Mouse (Mus musculus): Measurements from ENCODE around the gene Nup88. TPM values are rescaled to one million over a fixed set of nuclear protein-coding genes. Genes with fewer than 3 reads are reported as not detected.

Gene Nup88
- total and polyA plus RNA-seq, 2 experiments from 2014 or later, result 63.9 to 99.8 TPM

DNA sequence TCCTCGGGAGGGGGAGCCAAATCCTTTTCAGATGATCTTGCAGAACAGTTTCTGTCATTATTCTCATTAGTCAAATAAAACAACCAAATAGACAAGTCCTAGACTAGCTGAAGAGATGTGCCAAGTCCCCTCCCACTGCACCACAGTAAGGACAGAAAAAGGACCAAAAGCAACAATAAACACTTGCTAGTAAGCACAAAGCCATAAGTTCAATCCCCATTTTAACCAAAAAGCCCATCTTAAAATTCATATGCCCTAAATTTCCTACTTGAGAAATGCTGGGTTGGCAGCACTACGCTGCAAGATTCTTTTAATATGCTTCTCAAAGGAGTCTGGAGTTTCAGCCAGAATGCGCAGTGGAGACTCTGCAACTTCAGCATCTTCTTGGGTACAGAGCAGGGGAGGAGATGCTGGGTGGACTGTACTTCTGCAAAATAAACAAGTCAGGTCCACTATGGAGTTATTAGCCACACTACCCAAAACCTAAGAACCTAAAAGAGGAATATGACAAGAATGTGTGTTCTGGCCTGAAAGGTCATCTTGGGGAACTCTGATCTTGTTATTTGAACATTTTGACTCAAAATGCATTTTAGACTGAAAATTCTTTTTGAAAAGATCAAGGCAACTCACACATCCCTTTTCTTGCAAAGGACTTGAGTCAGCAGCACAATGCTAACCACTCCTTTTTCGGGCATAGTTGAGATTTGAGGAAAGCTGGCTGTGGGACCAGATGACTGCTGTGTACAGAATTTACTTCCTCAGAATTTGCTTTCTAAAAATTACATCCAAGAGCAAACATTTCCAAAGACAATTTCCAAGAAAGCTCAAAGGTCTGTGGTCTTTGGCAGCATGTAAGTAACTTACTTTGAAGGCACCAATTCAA, 24.6 kb downstream of the Nup88 start:
- WGBS, result 85% methylated on average over 4 of the region's 4 CpGs

DNA sequence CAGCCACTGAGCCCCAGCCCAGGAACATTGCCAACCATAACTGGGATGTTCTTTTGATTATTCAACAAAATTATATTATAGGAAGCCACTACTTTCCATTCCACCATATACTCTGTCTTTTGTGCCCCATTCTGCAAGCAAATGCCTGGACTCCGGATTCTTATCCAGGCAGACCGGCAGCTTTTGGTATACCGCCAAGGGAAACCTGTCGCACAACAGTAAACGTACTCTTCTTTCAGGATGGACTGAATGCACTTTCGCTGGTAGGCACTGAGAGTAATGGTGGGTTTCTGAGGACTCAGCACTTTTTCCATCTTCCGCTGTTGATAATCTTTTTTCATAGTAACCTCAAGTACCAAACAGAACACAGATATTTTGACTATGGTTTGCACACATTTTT, 26.1 kb downstream of the Nup88 start:
- Histone ChIP-seq H3K4me1 (ENCODE audit: insufficient read depth, low read length) (no peaks in the 10 kb centered on the region), H3K27ac (no peak overlapping the region), H3K9ac (replicated peaks; ENCODE audit: low read length) (no peak overlapping the region), H3K4me2 (ENCODE audit: low read depth, low read length) (no peak overlapping the region), H3K36me3 (ENCODE audit: insufficient read depth, low read length) (peaks cover 63% of the 10 kb centered on the region), H3K4me3 (ENCODE audit: low read length) (no peak overlapping the region), H3K27me3 (ENCODE audit: insufficient read depth, low read length) (no peaks in the 10 kb centered on the region), H3K9me3 (ENCODE audit: low read length) (no peaks in the 10 kb centered on the region)
- ATAC-seq, result no peak
- DNase-seq (ENCODE audit: low spot score), result no peak
- TF ChIP-seq CTCF (IDR thresholded peaks at IDR 0.05; ENCODE audit: low read depth), result no peak
- 91% methylated on average over 7 of the region's 7 CpGs for WGBS

More for the DNA sequence above, 24.6 kb downstream of the Nup88 start:
- DNase-seq (ENCODE audit: low spot score) (no peak), ATAC-seq (no peak)
- Histone ChIP-seq H3K9ac (replicated peaks; ENCODE audit: low read length) (no peak overlapping the region), H3K4me1 (ENCODE audit: insufficient read depth, low read length) (no peaks in the 10 kb centered on the region), H3K4me2 (ENCODE audit: low read depth, low read length) (no peak overlapping the region), H3K4me3 (ENCODE audit: low read length) (no peak overlapping the region), H3K36me3 (ENCODE audit: insufficient read depth, low read length) (peaks cover 63% of the 10 kb centered on the region), H3K27ac (no peak overlapping the region), H3K9me3 (ENCODE audit: low read length) (no peaks in the 10 kb centered on the region), H3K27me3 (ENCODE audit: insufficient read depth, low read length) (no peaks in the 10 kb centered on the region)
- no peak for TF ChIP-seq CTCF (IDR thresholded peaks at IDR 0.05; ENCODE audit: low read depth)

DNA sequence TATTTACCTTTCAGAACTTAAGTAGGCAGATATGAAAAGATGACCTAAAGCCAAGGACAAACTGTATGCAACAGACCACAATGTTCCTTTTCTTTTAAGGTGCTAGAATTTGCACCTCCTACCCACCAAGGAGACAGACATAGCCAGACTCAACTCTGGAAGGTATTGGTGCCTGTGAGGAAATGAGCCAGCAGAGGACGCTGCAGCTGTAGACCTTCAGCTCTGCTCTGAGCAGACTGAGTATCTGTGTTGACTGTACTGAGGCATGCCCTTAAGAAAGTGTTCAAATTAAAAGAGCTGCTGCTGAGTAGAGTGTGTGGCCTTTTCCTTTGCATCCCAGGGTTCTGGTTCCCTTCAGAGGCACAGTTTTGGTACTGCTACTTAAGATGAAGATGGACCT, 27.2 kb downstream of the Nup88 start:
- Histone ChIP-seq H3K4me3 (ENCODE audit: low read length) (no peak overlapping the region), H3K27me3 (ENCODE audit: insufficient read depth, low read length) (no peaks in the 10 kb centered on the region), H3K9ac (replicated peaks; ENCODE audit: low read length) (no peak overlapping the region), H3K4me1 (ENCODE audit: insufficient read depth, low read length) (no peaks in the 10 kb centered on the region), H3K4me2 (ENCODE audit: low read depth, low read length) (no peak overlapping the region), H3K27ac (no peak overlapping the region), H3K36me3 (ENCODE audit: insufficient read depth, low read length) (peaks cover 61% of the 10 kb centered on the region), H3K9me3 (ENCODE audit: low read length) (no peaks in the 10 kb centered on the region)
- WGBS, result 93% methylated on average over 1 of the region's 1 CpGs
- no peak for ATAC-seq
- TF ChIP-seq CTCF (IDR thresholded peaks at IDR 0.05; ENCODE audit: low read depth), result peak; percentile 15; the same call in 1 of the 2 replicates
- DNase-seq (ENCODE audit: low spot score), result no peak

DNA sequence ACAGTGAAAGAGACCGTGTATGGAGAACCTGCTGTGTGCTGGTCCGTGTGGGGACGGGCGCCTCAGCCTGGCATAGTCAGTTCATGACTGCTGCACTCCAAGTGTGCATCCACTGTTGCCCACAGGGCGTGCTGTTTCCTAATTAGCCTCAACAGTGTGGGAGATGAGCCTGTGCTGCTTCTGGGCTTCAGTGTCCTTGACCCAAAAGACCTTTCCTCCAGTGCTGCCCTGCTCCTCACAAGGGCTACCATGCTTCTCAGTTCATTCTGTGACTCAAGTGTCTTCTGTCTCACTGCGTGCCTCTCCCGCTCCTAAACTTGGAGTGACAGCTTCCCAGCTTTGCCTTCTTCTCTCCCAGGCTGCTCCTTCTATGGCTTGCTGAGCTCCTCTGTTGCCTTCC, 34.5 kb downstream of the Nup88 start:
- Histone ChIP-seq H3K9me3 (ENCODE audit: low read length) (no peaks in the 10 kb centered on the region), H3K9ac (replicated peaks; ENCODE audit: low read length) (no peak overlapping the region), H3K4me3 (ENCODE audit: low read length) (no peak overlapping the region), H3K27ac (no peak overlapping the region), H3K36me3 (ENCODE audit: insufficient read depth, low read length) (peaks cover 47% of the 10 kb centered on the region), H3K4me2 (ENCODE audit: low read depth, low read length) (no peak overlapping the region), H3K27me3 (ENCODE audit: insufficient read depth, low read length) (no peaks in the 10 kb centered on the region), H3K4me1 (ENCODE audit: insufficient read depth, low read length) (no peaks in the 10 kb centered on the region)
- DNase-seq (ENCODE audit: low spot score), result peak; percentile 8
- TF ChIP-seq CTCF (IDR thresholded peaks at IDR 0.05; ENCODE audit: low read depth), result peak; percentile 38; the same call in 1 of the 2 replicates
- 89% methylated on average over 7 of the region's 7 CpGs for WGBS
- ATAC-seq, result 0 out of 2 replicates have a peak, but pooled peaks have one; percentile 29

DNA sequence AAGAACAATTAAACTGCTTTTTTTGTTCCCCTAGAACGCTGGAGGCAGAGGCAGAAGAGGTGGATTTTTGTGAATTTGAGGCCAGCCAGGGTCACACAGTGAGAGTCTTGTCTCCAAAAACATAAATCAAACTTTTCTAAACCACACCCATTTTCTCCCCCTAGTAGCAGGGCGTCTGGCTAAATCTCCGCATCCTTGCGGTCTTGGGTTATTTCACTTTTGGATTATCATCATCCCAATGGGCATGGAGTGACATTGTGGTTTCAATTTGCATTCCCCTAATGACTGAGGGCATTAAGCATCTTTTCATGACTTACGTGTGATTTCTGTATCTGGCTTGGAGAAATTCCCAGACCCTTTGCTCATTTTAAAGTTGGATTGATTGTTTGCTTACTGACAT, 38.3 kb downstream of the Nup88 start:
- no peaks in the 10 kb centered on the region for H3K9me3 ChIP-seq (ENCODE audit: low read length)
- no peak for TF ChIP-seq CTCF (IDR thresholded peaks at IDR 0.05; ENCODE audit: low read depth)
- H3K4me1 ChIP-seq (ENCODE audit: insufficient read depth, low read length), result no peaks in the 10 kb centered on the region
- no peak overlapping the region for H3K4me2 ChIP-seq (ENCODE audit: low read depth, low read length)
- H3K36me3 ChIP-seq (ENCODE audit: insufficient read depth, low read length), result peaks cover 18% of the 10 kb centered on the region
- WGBS, result 83% methylated on average over 5 of the region's 5 CpGs
- ATAC-seq (no peak), DNase-seq (ENCODE audit: low spot score) (no peak)
- no peak overlapping the region for H3K27ac ChIP-seq
- H3K9ac ChIP-seq (replicated peaks; ENCODE audit: low read length), result no peak overlapping the region
- H3K27me3 ChIP-seq (ENCODE audit: insufficient read depth, low read length), result no peaks in the 10 kb centered on the region
- no peak overlapping the region for H3K4me3 ChIP-seq (ENCODE audit: low read length)

DNA sequence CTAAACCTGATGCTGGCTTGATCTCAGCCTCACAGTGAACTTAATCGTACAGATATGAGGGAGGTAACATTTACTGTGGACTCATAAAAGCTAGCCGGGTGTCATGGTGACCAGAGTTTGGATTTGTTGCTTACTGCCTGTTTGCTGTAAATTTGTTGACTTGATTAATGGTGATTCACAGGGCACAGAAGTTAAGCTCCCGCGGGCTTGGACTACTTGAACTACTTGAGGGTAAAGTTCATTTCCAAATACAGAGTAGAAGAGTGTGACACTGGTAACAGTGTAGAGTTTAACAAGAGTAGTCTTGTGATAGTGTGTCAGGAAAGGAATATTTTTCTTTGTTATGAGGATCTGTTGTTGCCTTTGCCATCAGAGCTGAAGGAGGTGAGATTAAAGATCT, 50.2 kb downstream of the Nup88 start:
- H3K4me1 ChIP-seq (ENCODE audit: insufficient read depth, low read length), result no peaks in the 10 kb centered on the region
- H3K4me3 ChIP-seq (ENCODE audit: low read length), result no peak overlapping the region
- 94% methylated on average over 4 of the region's 4 CpGs for WGBS
- DNase-seq (ENCODE audit: low spot score) (no peak), ATAC-seq (no peak)
- no peaks in the 10 kb centered on the region for H3K27me3 ChIP-seq (ENCODE audit: insufficient read depth, low read length)
- no peak overlapping the region for H3K27ac ChIP-seq
- no peaks in the 10 kb centered on the region for H3K9me3 ChIP-seq (ENCODE audit: low read length)
- H3K4me2 ChIP-seq (ENCODE audit: low read depth, low read length), result no peak overlapping the region
- no peak for TF ChIP-seq CTCF (IDR thresholded peaks at IDR 0.05; ENCODE audit: low read depth)
- H3K36me3 ChIP-seq (ENCODE audit: insufficient read depth, low read length), result peaks cover 36% of the 10 kb centered on the region
- no peak overlapping the region for H3K9ac ChIP-seq (replicated peaks; ENCODE audit: low read length)

DNA sequence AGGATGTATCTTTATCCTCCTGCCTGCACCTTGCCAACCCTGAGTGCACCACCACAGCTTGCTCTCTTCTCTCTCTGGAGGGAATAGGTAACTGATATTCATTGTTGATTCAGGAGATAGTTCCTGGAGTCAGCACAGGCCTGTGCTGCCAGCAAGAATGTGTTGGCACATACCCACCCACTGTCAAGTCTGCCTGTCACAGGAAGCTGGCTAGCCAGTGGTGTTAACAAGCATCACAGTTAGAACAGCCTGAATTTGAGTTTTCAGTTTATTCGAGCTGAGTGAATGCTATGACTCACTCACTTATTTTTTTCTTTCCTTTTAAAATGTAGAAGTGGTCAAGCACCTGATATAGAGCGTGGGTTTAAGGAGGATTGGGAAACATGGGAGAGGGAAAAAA, 51.9 kb downstream of the Nup88 start:
- H3K9me3 ChIP-seq (ENCODE audit: low read length), result no peaks in the 10 kb centered on the region
- no peak overlapping the region for H3K27ac ChIP-seq
- H3K36me3 ChIP-seq (ENCODE audit: insufficient read depth, low read length), result peaks cover 23% of the 10 kb centered on the region
- DNase-seq (ENCODE audit: low spot score), result no peak
- no peak overlapping the region for H3K9ac ChIP-seq (replicated peaks; ENCODE audit: low read length)
- WGBS, result 85% methylated on average over 2 of the region's 2 CpGs
- H3K4me3 ChIP-seq (ENCODE audit: low read length), result no peak overlapping the region
- ATAC-seq, result no peak
- H3K27me3 ChIP-seq (ENCODE audit: insufficient read depth, low read length), result no peaks in the 10 kb centered on the region
- no peaks in the 10 kb centered on the region for H3K4me1 ChIP-seq (ENCODE audit: insufficient read depth, low read length)
- no peak for TF ChIP-seq CTCF (IDR thresholded peaks at IDR 0.05; ENCODE audit: low read depth)
- H3K4me2 ChIP-seq (ENCODE audit: low read depth, low read length), result no peak overlapping the region

Measured in hindbrain, postnatal 0 days (tissue).